Mouse (Mus musculus): ENCODE data around the gene Ap1s1.

Ap1s1 gene

DNA sequence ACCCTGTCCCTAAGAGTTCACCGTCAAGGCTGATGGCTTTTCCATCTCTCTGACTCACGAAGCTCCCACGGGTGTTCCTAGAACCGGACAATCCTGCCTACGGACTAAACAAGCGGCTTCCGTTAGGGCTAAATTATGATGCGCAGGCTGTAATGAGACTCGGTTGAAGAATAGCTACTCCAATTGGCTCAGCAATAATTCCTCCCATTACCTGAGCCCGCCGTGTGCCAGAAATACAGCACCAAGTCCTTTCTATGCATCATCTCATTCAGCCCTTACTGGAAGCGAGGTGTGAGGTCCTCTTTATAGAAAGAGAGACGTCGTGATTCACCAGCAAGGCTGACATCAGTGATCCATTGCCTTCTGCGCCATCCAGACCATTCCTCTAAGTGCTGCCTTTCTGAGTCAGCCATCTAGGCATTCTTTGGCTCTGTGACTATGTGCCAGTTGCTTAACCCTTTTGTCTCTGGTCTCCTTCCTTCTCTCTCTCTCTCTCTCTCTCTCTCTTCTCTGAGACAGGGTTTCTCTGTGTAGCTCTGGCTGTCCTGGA, 33.5 kb downstream of the Ap1s1 start:
- DNase-seq: no peak

DNA sequence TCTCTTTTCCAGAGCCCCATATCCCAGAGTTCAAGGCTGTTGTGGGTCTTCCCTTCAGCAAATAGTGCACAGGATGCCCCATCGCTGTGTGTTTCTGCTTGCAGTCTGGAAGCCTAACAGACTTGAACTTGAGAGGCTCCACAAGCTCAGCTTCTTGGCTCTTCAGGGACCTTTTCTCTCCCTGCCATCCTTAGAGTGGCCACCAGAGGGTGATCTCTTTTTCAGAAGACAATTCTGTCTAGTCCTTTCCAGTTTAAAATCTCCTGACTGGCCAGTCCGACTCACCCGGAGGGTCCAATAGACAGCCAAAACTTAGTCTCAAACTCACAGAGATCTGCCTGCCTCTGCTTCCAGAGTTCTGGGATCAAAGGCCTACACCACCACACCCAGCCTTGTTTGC, 35.9 kb downstream of the Ap1s1 start:
- no peak for DNase-seq

DNA sequence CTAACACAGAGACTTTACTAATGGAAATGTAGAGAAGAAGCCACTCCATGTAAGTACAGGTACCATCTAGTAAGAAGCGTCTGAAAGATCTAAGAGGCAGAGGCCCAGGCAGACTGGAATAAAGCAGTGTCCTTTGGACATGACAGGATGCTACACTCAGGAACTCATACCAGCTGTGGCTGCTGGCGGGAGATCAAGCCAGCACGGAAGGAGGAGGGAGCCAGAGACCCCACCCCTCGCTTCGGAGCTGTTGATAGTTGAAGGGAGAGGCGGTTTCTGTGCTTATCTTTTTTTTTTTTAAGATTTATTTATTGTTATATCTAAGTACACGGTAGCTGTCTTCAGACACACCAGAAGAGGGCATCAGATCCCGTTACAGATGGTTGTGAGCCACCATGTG, 38.7 kb downstream of the Ap1s1 start:
- DNase-seq: no peak

DNA sequence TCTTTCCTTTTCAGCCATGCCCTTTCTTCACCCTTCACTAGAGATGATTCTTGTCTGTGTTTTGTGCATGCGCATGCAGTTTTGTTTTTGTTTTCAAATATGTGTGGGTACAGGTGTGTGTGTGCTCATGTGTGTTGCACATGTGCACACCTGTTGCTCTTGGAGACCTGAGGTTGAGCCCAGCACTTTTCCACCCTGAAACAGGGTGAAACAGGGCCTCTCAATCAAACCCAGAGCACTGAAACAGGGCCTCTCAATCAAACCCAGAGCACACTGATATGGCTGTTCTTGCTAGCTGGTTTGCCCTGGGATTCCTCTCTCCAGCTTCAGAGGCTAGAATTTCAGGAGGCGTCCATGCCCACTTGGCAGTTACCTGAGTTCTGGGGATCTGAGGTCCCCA, 45.3 kb downstream of the Ap1s1 start:
- no peak for DNase-seq

DNA sequence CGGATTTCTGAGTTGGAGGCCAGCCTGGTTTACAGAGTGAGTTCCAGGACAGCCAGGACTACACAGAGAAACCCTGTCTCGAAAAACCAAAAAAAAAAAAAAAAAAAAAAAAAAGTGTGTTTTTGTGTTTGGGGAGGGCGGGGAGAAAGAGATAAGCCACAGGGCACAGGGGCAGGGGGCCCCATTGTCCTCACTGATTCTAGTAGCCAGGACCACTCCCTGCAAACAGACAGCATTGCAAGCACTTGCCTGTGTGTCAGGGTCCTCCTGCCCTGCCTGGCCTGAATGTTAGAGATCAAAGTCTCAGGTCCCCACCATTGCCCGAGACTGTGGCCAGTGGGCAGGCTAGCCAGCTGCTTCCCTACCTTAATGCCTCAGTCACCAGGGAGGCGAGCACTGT, 46.5 kb downstream of the Ap1s1 start:
- no peak for DNase-seq

DNA sequence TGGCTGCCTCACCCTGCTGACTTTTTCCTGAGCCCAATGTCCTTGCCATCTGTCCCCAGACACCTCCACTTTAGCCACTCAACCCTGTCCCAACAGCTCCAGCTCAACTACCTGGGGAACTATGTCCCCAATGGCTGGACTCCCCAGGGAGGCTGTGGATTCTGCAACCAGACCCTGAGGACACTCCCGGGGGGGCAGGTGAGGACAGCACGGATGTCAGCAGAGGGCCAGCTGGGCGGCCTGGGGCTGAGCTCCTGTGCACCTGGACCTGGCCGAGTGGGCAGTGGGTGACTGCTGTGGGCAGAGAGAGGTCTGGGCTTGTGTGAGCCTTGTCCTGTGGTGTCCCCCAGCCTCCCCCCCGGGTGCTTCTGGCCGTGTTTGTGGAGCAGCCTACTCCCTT, 56.1 kb downstream of the Ap1s1 start:
- no peak for DNase-seq

DNA sequence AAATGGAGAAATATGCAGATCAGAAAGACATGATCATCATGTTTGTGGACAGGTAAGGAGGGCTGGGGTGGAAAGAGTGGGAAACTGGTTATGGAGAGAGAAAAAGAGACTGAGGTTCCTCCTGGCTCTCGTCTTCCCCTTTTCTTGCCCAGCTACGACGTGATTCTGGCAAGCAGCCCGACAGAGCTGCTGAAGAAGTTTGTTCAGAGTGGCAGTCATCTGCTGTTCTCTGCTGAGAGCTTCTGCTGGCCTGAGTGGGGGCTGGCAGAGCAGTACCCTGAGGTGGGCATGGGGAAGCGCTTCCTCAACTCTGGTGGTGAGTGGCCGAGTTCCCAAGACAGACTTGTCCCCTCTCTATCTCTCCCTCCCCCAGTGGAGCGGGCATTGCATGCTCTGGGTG, 57.5 kb downstream of the Ap1s1 start:
- DNase-seq: no peak

DNA sequence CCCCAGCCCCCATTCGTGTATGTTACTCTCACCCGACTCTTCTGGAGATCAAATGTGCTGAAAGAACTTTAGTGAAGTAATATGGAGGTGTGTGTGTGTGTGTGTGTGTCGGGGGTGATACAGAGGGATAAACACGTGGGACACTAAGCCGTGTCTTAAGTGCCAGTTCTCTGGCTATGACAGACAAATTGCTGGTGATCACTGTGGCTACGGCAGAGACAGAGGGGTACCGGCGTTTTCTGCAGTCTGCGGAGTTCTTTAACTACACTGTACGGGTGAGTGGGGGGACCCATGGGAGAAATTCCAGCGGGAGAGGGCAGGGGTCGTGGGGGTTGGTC, 58.0 kb downstream of the Ap1s1 start, which contains the start of gene Znhit1:
Znhit1 (minus strand) TSS at position 88 of the 338 bp plus-strand sequence.
- no peak for DNase-seq

DNA sequence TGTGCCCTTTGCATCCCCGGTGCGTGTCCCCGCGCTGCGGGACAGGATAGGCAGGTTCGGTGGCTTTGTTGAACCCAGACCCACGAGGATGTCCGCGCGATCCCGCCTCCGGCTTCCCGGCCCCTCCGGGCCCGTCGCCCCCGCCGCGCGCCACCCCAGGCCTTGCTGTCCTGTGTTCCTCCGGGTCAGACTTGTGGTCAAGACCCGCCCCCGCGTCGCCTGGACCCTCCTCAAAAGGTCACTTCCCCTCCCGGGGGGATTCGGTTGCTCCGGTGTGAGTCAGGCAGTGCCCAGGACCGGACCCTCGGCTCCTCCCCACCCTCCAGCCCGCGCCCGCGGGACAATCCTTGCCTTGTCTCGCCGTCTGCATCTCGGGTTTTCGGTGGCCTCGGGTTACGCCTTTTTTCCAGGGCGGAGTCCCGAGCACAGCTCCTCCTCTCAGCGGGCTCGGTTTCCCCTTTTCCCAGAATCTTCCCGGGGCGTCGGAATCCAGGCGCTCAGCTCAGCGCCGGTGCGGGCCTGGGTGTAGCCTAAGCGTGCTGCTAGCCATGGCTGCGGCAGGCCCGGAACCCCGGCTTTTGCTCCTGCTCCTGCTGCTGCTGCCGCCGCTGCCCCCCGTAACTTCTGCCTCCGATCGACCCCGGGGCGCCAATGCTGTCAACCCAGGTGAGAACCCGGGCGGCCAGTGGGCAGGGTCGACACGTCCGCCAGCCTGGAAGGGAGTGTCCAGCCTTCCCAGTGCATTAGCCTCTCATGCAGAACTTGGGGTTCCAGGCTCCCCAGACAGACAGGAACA, 58.6 kb downstream of the Ap1s1 start:
- peak; percentile 82 for DNase-seq

DNA sequence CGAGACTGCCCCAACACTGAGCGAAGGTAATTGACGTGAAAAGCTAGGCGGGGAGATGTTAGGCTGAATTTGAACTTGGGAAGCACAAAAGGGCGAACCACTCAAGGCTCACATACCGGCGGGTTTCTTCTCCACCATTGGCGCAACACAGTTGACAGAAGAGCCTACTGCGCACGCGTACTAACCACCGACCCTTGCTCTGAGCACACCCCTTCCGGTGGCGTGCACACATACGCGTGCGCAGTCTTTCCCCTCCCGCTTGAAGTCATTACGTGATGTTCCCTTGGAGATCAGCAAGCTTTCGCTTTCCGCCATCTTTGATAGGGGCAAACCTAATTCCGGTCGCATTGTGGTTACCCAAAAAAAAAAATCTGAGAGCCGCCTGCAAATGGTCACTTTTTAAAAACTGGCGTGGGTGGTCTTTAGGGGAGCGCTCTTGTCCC, 59.2 kb downstream of the Ap1s1 start, which contains the start of gene Plod3:
Plod3 (plus strand) TSS at position 325 of the 443 bp plus-strand sequence.
- peak; percentile 97 for DNase-seq
